In the genomic region with DNA sequence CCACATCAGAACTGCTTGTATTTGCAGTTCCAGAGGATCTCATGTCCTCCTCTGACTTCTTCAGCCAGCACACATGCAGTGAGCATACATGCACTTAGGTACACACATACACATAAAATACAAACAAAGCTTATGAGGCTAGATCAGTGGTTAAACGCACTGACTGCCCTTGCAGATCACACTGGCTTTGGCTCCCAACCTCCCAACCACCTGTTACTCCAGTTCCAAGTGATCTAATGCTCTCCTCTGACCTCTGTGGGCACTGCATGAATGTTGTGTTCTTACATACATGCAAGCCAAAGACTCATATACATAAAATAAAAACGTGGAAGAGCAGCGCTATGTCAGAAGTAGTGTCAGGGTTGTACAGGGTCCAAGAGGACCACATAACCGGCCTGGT, we compare ENCODE assay signal across 35 mouse cellular contexts.
"Had no signal": no experiment of that assay in that cellular context is flagged by ENCODE, and none has a peak within 500 bp of the region (broad histone marks: within the 10 kb centered on the region; RNA-seq: fewer than 3 reads in every experiment).

No protein-coding gene starts in this region.

- H3K9ac ChIP-seq: heart, embryonic 12.5 days; heart, embryonic 13.5 days; heart, embryonic 15.5 days; hindbrain, embryonic 12.5 days; hindbrain, embryonic 13.5 days; hindbrain, embryonic 14.5 days; hindbrain, embryonic 15.5 days; intestine, embryonic 15.5 days; kidney, embryonic 15.5 days had no signal

- H3K27ac ChIP-seq: heart, embryonic 10.5 days; heart, embryonic 13.5 days; heart, embryonic 15.5 days; hindbrain, embryonic 10.5 days; hindbrain, embryonic 12.5 days; hindbrain, embryonic 13.5 days; hindbrain, embryonic 14.5 days; hindbrain, embryonic 15.5 days; hindbrain, postnatal 0 days; intestine, embryonic 15.5 days; kidney, embryonic 15.5 days; kidney, postnatal 0 days; layer of hippocampus, adult 2 months; left cerebral cortex, adult 2 months had no signal

- H3K4me3 ChIP-seq: heart, embryonic 10.5 days; heart, embryonic 12.5 days; heart, embryonic 13.5 days; heart, embryonic 15.5 days; hindbrain, embryonic 10.5 days; hindbrain, embryonic 12.5 days; hindbrain, embryonic 13.5 days; hindbrain, embryonic 15.5 days; intestine, embryonic 15.5 days; kidney, embryonic 15.5 days; layer of hippocampus, adult 2 months; left cerebral cortex, adult 2 months had no signal

- H3K36me3 ChIP-seq: heart, embryonic 10.5 days; heart, embryonic 12.5 days; heart, embryonic 13.5 days; heart, embryonic 15.5 days; hindbrain, embryonic 10.5 days; hindbrain, embryonic 12.5 days; hindbrain, embryonic 13.5 days; hindbrain, embryonic 15.5 days; intestine, embryonic 15.5 days; kidney, embryonic 15.5 days had no signal

- H3K4me2 ChIP-seq: heart, embryonic 12.5 days; heart, embryonic 13.5 days; heart, embryonic 15.5 days; hindbrain, embryonic 12.5 days; hindbrain, embryonic 13.5 days; hindbrain, embryonic 14.5 days; hindbrain, embryonic 15.5 days; intestine, embryonic 15.5 days; kidney, embryonic 15.5 days had no signal

- H3K27me3 ChIP-seq: heart, embryonic 12.5 days; heart, embryonic 13.5 days; heart, embryonic 15.5 days; hindbrain, embryonic 12.5 days; hindbrain, embryonic 13.5 days; hindbrain, embryonic 15.5 days; intestine, embryonic 15.5 days; kidney, embryonic 15.5 days had no signal

- H3K9me3 ChIP-seq: heart, embryonic 10.5 days; heart, embryonic 12.5 days; heart, embryonic 13.5 days; heart, embryonic 15.5 days; hindbrain, embryonic 10.5 days; hindbrain, embryonic 12.5 days; hindbrain, embryonic 13.5 days; hindbrain, embryonic 15.5 days; intestine, embryonic 15.5 days; kidney, embryonic 15.5 days had no signal

- DNase-seq: heart, postnatal 10 days; heart, postnatal 14 days; heart, postnatal 36 days; heart, postnatal 4 days; kidney, adult 11 months; kidney, adult 18-20 months; kidney, adult 2 months; kidney, adult 8-10 months; kidney, adult 9 months; kidney, postnatal 10 days; kidney, postnatal 14 days; kidney, postnatal 25 days; kidney, postnatal 36 days; kidney, postnatal 4 days; layer of hippocampus, adult 9-11 months; layer of hippocampus, postnatal 36 days had no signal

- H3K4me1 ChIP-seq: heart, embryonic 10.5 days; heart, embryonic 12.5 days; heart, embryonic 13.5 days; heart, embryonic 15.5 days; hindbrain, embryonic 10.5 days; hindbrain, embryonic 15.5 days; intestine, embryonic 15.5 days; kidney, embryonic 15.5 days had no signal

- ATAC-seq: hindbrain, embryonic 16.5 days; hindbrain, postnatal 0 days; inflammation-experienced regulatory T-cells, adult 6 months; intestine, embryonic 15.5 days; intestine, embryonic 16.5 days; intestine, postnatal 0 days had no signal
